19 mouse cellular contexts compared by ENCODE assay signal in the genomic region with DNA sequence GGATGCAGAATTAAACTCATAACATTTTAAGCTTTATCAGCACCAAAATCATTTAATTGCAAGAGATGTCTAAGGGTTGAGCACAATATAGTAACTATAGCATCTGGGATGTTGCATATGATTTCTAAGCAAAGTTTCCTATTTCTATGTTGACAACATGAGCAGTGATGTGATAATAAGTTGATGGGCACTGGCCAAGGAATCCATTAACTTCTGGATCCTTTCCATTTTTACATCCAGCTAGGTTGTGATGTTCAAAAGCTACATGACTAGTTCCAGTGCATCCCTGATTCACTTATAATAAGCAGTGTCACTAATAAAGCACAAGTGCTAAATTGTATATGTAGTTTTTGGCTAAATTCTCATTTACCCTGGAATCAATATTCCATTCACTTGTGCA.
"Had no signal": no experiment of that assay in that cellular context is flagged by ENCODE, and none has a peak within 500 bp of the region (broad histone marks: within the 10 kb centered on the region; RNA-seq: fewer than 3 reads in every experiment).

No protein-coding gene starts in this region.

- ATAC-seq: intestine, postnatal 0 days had no signal

- H3K27me3 ChIP-seq: limb, embryonic 13.5 days; liver, embryonic 13.5 days; midbrain, embryonic 12.5 days; neural tube, embryonic 13.5 days; stomach, embryonic 15.5 days had no signal

- H3K36me3 ChIP-seq: limb, embryonic 10.5 days; limb, embryonic 13.5 days; liver, embryonic 13.5 days; midbrain, embryonic 12.5 days; neural tube, embryonic 13.5 days; stomach, embryonic 15.5 days had no signal

- H3K4me3 ChIP-seq: layer of hippocampus, adult 2 months; limb, embryonic 10.5 days; limb, embryonic 13.5 days; liver, embryonic 13.5 days; midbrain, embryonic 12.5 days; neural tube, embryonic 13.5 days; stomach, embryonic 15.5 days had no signal

- H3K9ac ChIP-seq: limb, embryonic 13.5 days; liver, embryonic 13.5 days; midbrain, embryonic 12.5 days; neural tube, embryonic 13.5 days; stomach, embryonic 15.5 days had no signal

- H3K4me1 ChIP-seq: limb, embryonic 10.5 days; limb, embryonic 13.5 days; liver, embryonic 13.5 days; neural tube, embryonic 13.5 days; stomach, embryonic 15.5 days had no signal

- H3K4me2 ChIP-seq: limb, embryonic 13.5 days; liver, embryonic 13.5 days; midbrain, embryonic 12.5 days; neural tube, embryonic 13.5 days; stomach, embryonic 15.5 days had no signal

- H3K27ac ChIP-seq: kidney, postnatal 0 days; layer of hippocampus, adult 2 months; limb, embryonic 10.5 days; limb, embryonic 13.5 days; liver, embryonic 13.5 days; midbrain, embryonic 12.5 days; neural tube, embryonic 13.5 days; stomach, embryonic 15.5 days had no signal

- DNase-seq: kidney, adult 2 months; kidney, postnatal 25 days; layer of hippocampus, adult 9-11 months; liver, embryonic 13.5 days; lung, adult 2 months; lung, postnatal 14 days; lung, postnatal 4 days; right cerebral cortex, adult 18-20 months; right cerebral cortex, postnatal 14 days; right cerebral cortex, postnatal 4 days; thymus, postnatal 25 days had no signal

- H3K9me3 ChIP-seq: limb, embryonic 10.5 days; limb, embryonic 13.5 days; liver, embryonic 13.5 days; midbrain, embryonic 12.5 days; neural tube, embryonic 13.5 days; stomach, embryonic 15.5 days had no signal
